Mouse (Mus musculus) lung, adult 2 months (tissue): ENCODE data around the gene 4930518I15Rik.

Source experiments
- CTCF ChIP-seq: fragments of 200-500 bp; IDR thresholded peaks from 2 replicates; pipeline ENCODE4 v1.5.1; 2011; ENCODE audit warnings: mild to moderate bottlenecking, low read length, control low read depth; ENCODE audit not compliant: insufficient read depth
- POLR2A ChIP-seq: fragments of 200-500 bp; IDR thresholded peaks from 2 replicates; pipeline ENCODE4 v1.6.1; 2011; ENCODE audit warnings: low read depth, mild to moderate bottlenecking, control low read depth, low read length, borderline replicate concordance; ENCODE audit errors: extremely low read depth

DNA sequence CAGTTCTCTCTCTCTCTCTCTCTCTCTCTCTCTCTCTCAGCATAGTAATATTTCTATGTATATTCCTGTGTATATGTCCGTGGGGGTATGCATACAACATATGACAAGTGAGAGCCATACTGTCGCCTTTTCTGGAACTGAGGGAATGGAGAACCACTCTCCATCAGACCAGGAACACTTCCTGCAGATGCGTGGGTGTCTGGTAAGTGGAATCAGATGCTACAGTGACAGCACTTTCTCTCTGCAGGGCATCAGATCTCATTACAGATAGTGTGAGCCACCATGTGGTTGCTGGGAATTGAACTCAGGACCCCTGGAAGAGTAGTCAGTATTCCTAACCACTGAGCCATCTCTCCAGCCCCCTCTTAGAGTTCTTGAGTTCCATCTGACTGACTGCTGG is 30.7 kb upstream of the 4930518I15Rik start:
- TF ChIP-seq POLR2A (no peak), CTCF (no peak)
